Mouse (Mus musculus): ENCODE results near the gene Dennd1a. TPM values are rescaled to one million over a fixed set of nuclear protein-coding genes. Genes with fewer than 3 reads are reported as not detected.

Dennd1a gene
- polyA plus RNA-seq, 1 experiment, result 17.5 TPM

DNA sequence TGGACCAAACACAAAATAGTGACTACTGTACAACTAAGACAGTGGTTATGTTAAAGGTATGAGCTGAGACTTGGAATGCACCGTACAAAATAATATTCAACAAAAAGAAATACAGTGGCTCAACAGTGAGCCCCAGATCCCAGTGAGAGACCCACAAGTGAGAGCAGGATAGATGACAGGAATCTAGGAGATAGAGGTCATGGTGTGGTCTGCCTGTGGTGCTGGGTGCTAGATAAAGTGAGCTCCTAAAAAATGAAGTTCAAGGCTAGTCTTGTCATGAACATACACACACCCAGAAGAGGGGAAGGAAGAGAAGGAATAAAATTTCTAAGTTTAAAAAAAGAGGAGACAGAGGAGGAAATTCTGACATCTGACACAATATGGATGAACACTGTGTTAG lies 95.2 kb downstream of the Dennd1a start:
- Histone ChIP-seq H3K36me3 (ENCODE audit: control insufficient read depth, insufficient read depth, low read length) (no peaks in the 10 kb centered on the region), H3K4me3 (ENCODE audit: extremely low read depth, insufficient read depth, insufficient read length) (no peak overlapping the region), H3K27me3 (ENCODE audit: control insufficient read depth, insufficient read depth, low read length) (no peaks in the 10 kb centered on the region), H3K4me1 (ENCODE audit: control insufficient read depth, insufficient read depth, insufficient read length) (no peaks in the 10 kb centered on the region), H3K27ac (ENCODE audit: insufficient read depth, low read length) (no peak overlapping the region)
- TF ChIP-seq CTCF (IDR thresholded peaks at IDR 0.05; ENCODE audit: extremely low read depth, insufficient read depth, insufficient read length, insufficient replicate concordance), result no peak
- TF ChIP-seq POLR2A (IDR thresholded peaks at IDR 0.05; ENCODE audit: low read depth, low read length), result no peak
- WGBS, result 97% methylated on average over 1 of the region's 1 CpGs
- no peak for DNase-seq (ENCODE audit: low read depth in 1 of 2, low spot score in 2 of 2)

GRCm38 (mm10) chr2:38191601-38192000 lies 95.6 kb downstream of the Dennd1a start:
- no peaks in the 10 kb centered on the region for H3K4me1 ChIP-seq (ENCODE audit: control insufficient read depth, insufficient read depth, insufficient read length)
- no peak overlapping the region for H3K27ac ChIP-seq (ENCODE audit: insufficient read depth, low read length)
- DNase-seq (ENCODE audit: low read depth in 1 of 2, low spot score in 2 of 2), result no peak
- no peak for TF ChIP-seq CTCF (IDR thresholded peaks at IDR 0.05; ENCODE audit: extremely low read depth, insufficient read depth, insufficient read length, insufficient replicate concordance)
- TF ChIP-seq POLR2A (IDR thresholded peaks at IDR 0.05; ENCODE audit: low read depth, low read length), result no peak
- no peaks in the 10 kb centered on the region for H3K27me3 ChIP-seq (ENCODE audit: control insufficient read depth, insufficient read depth, low read length)
- H3K4me3 ChIP-seq (ENCODE audit: extremely low read depth, insufficient read depth, insufficient read length), result no peak overlapping the region
- no peaks in the 10 kb centered on the region for H3K36me3 ChIP-seq (ENCODE audit: control insufficient read depth, insufficient read depth, low read length)

DNA sequence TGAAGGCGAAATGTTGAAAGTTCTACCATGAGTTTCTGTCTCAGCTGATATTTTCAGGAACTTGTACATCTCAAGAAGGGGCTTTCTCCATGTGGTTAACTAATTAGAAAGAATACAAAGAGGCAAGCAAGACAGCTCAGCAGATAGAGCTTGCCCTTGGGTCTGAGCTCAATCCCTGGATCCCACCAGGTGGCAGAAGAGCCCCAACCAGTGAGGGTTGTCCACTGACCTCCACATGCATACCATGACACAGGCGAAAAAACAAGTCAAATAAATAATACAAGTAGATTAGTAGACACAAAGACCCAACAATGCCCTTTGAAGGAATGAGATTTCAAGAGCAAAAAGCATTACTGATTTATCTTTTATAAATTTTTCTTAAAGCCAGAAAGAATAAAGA lies 100.8 kb downstream of the Dennd1a start:
- Histone ChIP-seq H3K27me3 (ENCODE audit: control insufficient read depth, insufficient read depth, low read length) (no peaks in the 10 kb centered on the region), H3K36me3 (ENCODE audit: control insufficient read depth, insufficient read depth, low read length) (no peaks in the 10 kb centered on the region), H3K4me3 (ENCODE audit: extremely low read depth, insufficient read depth, insufficient read length) (no peak overlapping the region), H3K27ac (ENCODE audit: insufficient read depth, low read length) (no peak overlapping the region), H3K4me1 (ENCODE audit: control insufficient read depth, insufficient read depth, insufficient read length) (no peaks in the 10 kb centered on the region)
- TF ChIP-seq CTCF (IDR thresholded peaks at IDR 0.05; ENCODE audit: extremely low read depth, insufficient read depth, insufficient read length, insufficient replicate concordance) (no peak; the same call in 1 of the 2 replicates), POLR2A (IDR thresholded peaks at IDR 0.05; ENCODE audit: low read depth, low read length) (no peak)
- DNase-seq (ENCODE audit: low read depth in 1 of 2, low spot score in 2 of 2), result peak in 1 of 2 experiments; percentile 22
- 91% methylated on average over 2 of the region's 2 CpGs for WGBS

- no peak overlapping the region for H3K27ac ChIP-seq (ENCODE audit: insufficient read depth, low read length)
These were observed 102.2 kb downstream of the Dennd1a start for GRCm38 (mm10) chr2:38184977-38185376.

GRCm38 (mm10) chr2:38183881-38184280 lies 103.3 kb downstream of the Dennd1a start:
- Histone ChIP-seq H3K4me3 (ENCODE audit: extremely low read depth, insufficient read depth, insufficient read length) (no peak overlapping the region), H3K36me3 (ENCODE audit: control insufficient read depth, insufficient read depth, low read length) (no peaks in the 10 kb centered on the region), H3K27ac (ENCODE audit: insufficient read depth, low read length) (no peak overlapping the region), H3K27me3 (ENCODE audit: control insufficient read depth, insufficient read depth, low read length) (no peaks in the 10 kb centered on the region), H3K4me1 (ENCODE audit: control insufficient read depth, insufficient read depth, insufficient read length) (no peaks in the 10 kb centered on the region)
- 91% methylated on average over 1 of the region's 1 CpGs for WGBS
- TF ChIP-seq CTCF (IDR thresholded peaks at IDR 0.05; ENCODE audit: extremely low read depth, insufficient read depth, insufficient read length, insufficient replicate concordance), result no peak
- TF ChIP-seq POLR2A (IDR thresholded peaks at IDR 0.05; ENCODE audit: low read depth, low read length), result no peak
- no peak for DNase-seq (ENCODE audit: low read depth in 1 of 2, low spot score in 2 of 2)

More at GRCm38 (mm10) chr2:38184977-38185376, 102.2 kb downstream of the Dennd1a start:
- Histone ChIP-seq H3K4me1 (ENCODE audit: control insufficient read depth, insufficient read depth, insufficient read length) (no peaks in the 10 kb centered on the region), H3K4me3 (ENCODE audit: extremely low read depth, insufficient read depth, insufficient read length) (no peak overlapping the region), H3K27me3 (ENCODE audit: control insufficient read depth, insufficient read depth, low read length) (no peaks in the 10 kb centered on the region), H3K36me3 (ENCODE audit: control insufficient read depth, insufficient read depth, low read length) (no peaks in the 10 kb centered on the region)
- no peak for DNase-seq (ENCODE audit: low read depth in 1 of 2, low spot score in 2 of 2)
- no peak for TF ChIP-seq CTCF (IDR thresholded peaks at IDR 0.05; ENCODE audit: extremely low read depth, insufficient read depth, insufficient read length, insufficient replicate concordance)
- no peak for TF ChIP-seq POLR2A (IDR thresholded peaks at IDR 0.05; ENCODE audit: low read depth, low read length)
- 82% methylated on average over 3 of the region's 3 CpGs for WGBS

GRCm38 (mm10) chr2:38182283-38182682 lies 104.9 kb downstream of the Dennd1a start:
- 96% methylated on average over 1 of the region's 1 CpGs for WGBS
- no peaks in the 10 kb centered on the region for H3K36me3 ChIP-seq (ENCODE audit: control insufficient read depth, insufficient read depth, low read length)
- DNase-seq (ENCODE audit: low read depth in 1 of 2, low spot score in 2 of 2), result no peak
- no peaks in the 10 kb centered on the region for H3K4me1 ChIP-seq (ENCODE audit: control insufficient read depth, insufficient read depth, insufficient read length)
- no peak overlapping the region for H3K4me3 ChIP-seq (ENCODE audit: extremely low read depth, insufficient read depth, insufficient read length)
- H3K27me3 ChIP-seq (ENCODE audit: control insufficient read depth, insufficient read depth, low read length), result no peaks in the 10 kb centered on the region
- no peak for TF ChIP-seq CTCF (IDR thresholded peaks at IDR 0.05; ENCODE audit: extremely low read depth, insufficient read depth, insufficient read length, insufficient replicate concordance)
- no peak for TF ChIP-seq POLR2A (IDR thresholded peaks at IDR 0.05; ENCODE audit: low read depth, low read length)
- no peak overlapping the region for H3K27ac ChIP-seq (ENCODE audit: insufficient read depth, low read length)

- Histone ChIP-seq H3K36me3 (ENCODE audit: control insufficient read depth, insufficient read depth, low read length) (no peaks in the 10 kb centered on the region), H3K27ac (ENCODE audit: insufficient read depth, low read length) (no peak overlapping the region), H3K27me3 (ENCODE audit: control insufficient read depth, insufficient read depth, low read length) (no peaks in the 10 kb centered on the region), H3K4me1 (ENCODE audit: control insufficient read depth, insufficient read depth, insufficient read length) (no peaks in the 10 kb centered on the region), H3K4me3 (ENCODE audit: extremely low read depth, insufficient read depth, insufficient read length) (no peak overlapping the region)
- DNase-seq (ENCODE audit: low read depth in 1 of 2, low spot score in 2 of 2), result no peak
- TF ChIP-seq CTCF (IDR thresholded peaks at IDR 0.05; ENCODE audit: extremely low read depth, insufficient read depth, insufficient read length, insufficient replicate concordance), result no peak
- no peak for TF ChIP-seq POLR2A (IDR thresholded peaks at IDR 0.05; ENCODE audit: low read depth, low read length)
These were observed 109.6 kb downstream of the Dennd1a start for GRCm38 (mm10) chr2:38177583-38177978.

Data from spleen, adult 2 months (tissue).